Mouse (Mus musculus): ENCODE results near the gene Vpreb3. TPM values are rescaled to one million over a fixed set of nuclear protein-coding genes. Genes with fewer than 3 reads are reported as not detected.
A peak's percentile ranks its signal among the peaks of the same experiment; 100 is the strongest.

The Vpreb3 gene
- total RNA-seq (2021) = under 1 TPM; 0.53 to 0.71 TPM
- long read RNA-seq, experiment 1, partial matches to known transcripts = 0 of 1 reads
- long read RNA-seq, experiment 1, other reads (novel, unspliced or antisense) = 1 of 1 reads
- long read RNA-seq, experiment 2 = 0 reads

DNA sequence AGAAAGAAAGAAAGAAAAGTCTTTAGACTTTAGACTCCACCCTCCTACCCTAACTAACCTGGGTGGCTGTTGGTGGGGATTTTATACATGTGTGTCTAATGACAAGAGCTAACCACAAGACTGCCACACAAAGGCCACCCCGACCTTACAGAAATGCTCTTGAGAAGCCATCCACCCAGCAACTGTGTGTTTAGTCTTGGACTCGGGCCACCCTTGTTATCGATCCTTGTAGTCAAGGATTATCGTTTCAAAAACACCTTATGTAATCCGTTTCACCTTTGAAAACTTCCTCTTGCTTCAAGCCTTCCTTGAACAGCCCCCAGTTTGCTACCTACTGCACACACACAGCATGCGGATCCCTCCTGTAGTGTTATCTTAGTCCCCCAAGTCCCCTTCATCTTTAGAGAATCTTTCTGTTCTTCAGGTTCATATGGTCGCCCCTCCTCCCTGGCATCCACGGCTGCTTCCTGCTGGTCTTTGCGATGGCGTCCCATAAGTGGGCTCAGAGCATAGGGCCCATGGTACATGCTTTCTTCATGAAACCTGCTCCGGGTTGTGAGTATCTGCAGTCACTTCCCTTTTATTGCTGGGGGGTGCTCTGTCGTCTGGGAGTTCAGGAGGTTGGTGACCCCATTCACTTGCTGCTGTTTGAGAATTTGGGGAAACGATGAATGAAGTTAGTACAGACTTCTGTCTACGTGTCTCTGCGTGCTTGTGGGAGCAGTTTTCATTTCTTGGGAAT is at the start of gene Vpreb3:
Gene Vpreb3 (plus strand): TSS at position 322 of the 742 bp plus-strand sequence.
- no peak for DNase-seq (ENCODE audit: low spot score in 2 of 2)

DNA sequence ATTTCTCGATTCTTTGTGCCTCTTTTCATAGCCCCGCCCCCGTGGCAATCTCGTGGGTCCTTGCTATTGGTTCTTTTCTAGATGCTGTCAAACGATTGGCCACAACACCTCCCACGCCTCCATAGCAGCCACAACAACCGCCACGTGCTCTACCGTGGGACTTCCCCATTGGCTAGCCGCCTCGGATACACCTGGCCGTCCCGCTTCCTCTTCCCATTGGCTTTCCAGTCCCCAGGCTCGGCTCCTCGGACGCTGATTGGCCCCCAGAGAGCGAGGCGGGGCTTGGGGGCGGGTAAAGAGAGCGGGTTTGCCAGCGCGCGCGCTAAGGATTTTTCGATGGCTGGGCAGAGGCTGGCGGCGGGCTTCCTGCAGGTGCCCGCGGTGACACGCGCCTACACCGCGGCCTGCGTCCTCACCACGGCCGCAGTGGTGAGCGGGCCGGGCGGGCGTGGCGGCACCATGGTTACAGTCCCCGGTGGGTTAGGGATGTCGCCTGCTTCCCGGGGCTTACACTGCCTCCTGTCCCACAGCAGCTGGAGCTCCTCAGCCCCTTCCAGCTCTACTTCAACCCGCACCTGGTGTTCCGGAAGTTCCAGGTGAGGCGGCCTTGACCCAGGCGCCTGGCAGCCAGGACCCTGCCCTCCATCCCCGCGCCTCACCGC is 49.6 kb upstream of the Vpreb3 start, which contains the start of gene Derl3:
Gene Derl3 (plus strand): TSS at position 325 of the 662 bp plus-strand sequence.
- DNase-seq (ENCODE audit: low spot score in 2 of 2) = peak; percentile 81 to 88

DNA sequence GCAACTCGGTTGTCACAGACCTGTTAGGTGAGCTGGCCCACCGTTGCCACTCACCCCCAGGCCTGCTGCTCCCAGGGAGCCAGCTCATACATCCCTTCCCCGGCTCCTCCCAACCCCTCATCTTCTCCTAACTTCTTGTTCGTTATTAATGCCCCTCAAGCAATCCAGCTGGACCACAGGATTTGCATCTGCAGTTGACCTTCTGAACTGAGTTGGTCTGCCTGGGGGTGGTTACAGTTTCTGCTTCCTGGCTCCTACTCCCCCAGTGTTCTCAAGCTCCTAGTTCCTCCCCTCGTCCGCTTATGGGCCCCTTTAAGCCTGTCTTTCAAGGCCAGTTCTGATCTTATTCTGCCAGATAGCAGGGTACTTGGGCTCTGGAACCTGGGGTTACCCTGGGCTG is 48.3 kb upstream of the Vpreb3 start:
- no peak for DNase-seq (ENCODE audit: low spot score in 2 of 2)

- DNase-seq (ENCODE audit: low spot score in 2 of 2) = no peak
Observed at GRCm38 (mm10) chr10:75895730-75896129, 47.1 kb upstream of the Vpreb3 start.

DNA sequence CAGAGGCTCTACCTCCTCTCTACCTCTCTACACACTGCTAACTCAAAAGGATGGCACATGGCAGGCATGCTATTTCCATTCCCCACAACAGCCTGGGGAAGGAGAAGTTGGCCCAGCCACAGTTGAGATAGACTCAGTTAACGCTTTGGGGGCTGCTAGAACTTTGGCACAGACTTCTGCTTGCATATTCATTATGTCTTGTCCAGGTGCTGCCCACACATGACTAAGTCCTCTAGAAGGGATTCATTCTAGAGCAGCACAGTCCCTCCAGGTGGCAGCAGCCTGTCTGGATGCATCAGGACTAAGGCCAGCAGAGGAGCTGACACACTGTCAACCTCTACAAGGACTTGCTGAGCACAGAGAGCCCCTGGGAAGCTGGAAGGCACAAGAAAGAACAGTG is 46.6 kb upstream of the Vpreb3 start:
- DNase-seq (ENCODE audit: low spot score in 2 of 2) = no peak

GRCm38 (mm10) chr10:75897373-75897772 is 45.5 kb upstream of the Vpreb3 start:
- DNase-seq (ENCODE audit: low spot score in 2 of 2) = peak in 1 of 2 experiments; percentile 45

GRCm38 (mm10) chr10:75898039-75898564 is 44.8 kb upstream of the Vpreb3 start:
- DNase-seq (ENCODE audit: low spot score in 2 of 2) = no peak

DNA sequence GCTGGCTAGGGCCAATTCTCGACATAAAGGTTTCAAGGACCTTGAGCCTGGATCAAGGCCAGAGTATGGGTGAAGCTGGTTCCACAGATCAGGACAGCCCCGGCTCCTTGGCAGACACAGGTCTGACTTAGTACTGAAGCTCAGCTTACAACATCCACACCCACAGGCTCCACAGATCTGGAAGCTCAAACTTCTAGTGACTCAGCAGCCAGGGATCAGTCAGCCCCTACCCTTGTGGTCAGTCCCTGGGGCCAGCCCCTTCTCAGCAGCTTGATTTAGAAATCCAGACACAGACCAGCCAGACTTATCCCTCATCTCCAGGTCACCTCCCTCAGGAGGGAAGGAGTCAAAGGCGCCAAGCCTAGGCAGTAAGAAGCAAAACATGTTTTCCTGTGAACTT is 44.0 kb upstream of the Vpreb3 start:
- DNase-seq (ENCODE audit: low spot score in 2 of 2) = no peak

- DNase-seq (ENCODE audit: low spot score in 2 of 2) = no peak
Observed at GRCm38 (mm10) chr10:75904391-75904790, 38.5 kb upstream of the Vpreb3 start.

DNA sequence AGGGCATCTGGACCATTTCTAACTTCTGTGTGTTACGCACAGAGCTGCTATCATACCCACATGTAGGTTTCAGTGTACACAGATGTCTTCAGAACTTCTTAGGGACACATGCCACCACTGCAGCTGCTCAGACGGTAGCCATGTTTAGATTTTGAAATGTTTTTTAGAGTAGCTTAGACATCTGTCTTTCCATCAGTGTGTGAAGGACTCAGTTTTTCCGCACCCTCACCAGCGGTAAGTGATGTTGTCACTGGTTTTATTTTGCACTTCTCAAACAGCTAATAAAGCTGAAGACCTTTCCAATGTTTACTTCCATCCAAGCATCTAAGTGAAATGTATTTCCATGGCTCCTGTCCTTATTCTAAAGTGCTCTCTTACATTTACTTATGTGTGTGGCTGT is 36.0 kb upstream of the Vpreb3 start:
- DNase-seq (ENCODE audit: low spot score in 2 of 2) = no peak

- no peak for DNase-seq (ENCODE audit: low spot score in 2 of 2)
Observed at GRCm38 (mm10) chr10:75910698-75911097, 32.2 kb upstream of the Vpreb3 start.

- DNase-seq (ENCODE audit: low spot score in 2 of 2) = no peak
Observed at GRCm38 (mm10) chr10:75913013-75913589, 29.8 kb upstream of the Vpreb3 start.

GRCm38 (mm10) chr10:75915557-75915956 is 27.3 kb upstream of the Vpreb3 start:
- DNase-seq (ENCODE audit: low spot score in 2 of 2) = no peak

- DNase-seq (ENCODE audit: low spot score in 2 of 2) = no peak
Observed at GRCm38 (mm10) chr10:75916840-75917239, 26.0 kb upstream of the Vpreb3 start.

- DNase-seq (ENCODE audit: low spot score in 2 of 2) = no peak
Observed at GRCm38 (mm10) chr10:75919026-75919425, 23.8 kb upstream of the Vpreb3 start.

- DNase-seq (ENCODE audit: low spot score in 2 of 2) = peak; percentile 80 to 83
Observed at GRCm38 (mm10) chr10:75921026-75921725, 21.7 kb upstream of the Vpreb3 start, which contains the start of gene Smarcb1. Gene Smarcb1 (minus strand): TSS chr10:75921617.

DNA sequence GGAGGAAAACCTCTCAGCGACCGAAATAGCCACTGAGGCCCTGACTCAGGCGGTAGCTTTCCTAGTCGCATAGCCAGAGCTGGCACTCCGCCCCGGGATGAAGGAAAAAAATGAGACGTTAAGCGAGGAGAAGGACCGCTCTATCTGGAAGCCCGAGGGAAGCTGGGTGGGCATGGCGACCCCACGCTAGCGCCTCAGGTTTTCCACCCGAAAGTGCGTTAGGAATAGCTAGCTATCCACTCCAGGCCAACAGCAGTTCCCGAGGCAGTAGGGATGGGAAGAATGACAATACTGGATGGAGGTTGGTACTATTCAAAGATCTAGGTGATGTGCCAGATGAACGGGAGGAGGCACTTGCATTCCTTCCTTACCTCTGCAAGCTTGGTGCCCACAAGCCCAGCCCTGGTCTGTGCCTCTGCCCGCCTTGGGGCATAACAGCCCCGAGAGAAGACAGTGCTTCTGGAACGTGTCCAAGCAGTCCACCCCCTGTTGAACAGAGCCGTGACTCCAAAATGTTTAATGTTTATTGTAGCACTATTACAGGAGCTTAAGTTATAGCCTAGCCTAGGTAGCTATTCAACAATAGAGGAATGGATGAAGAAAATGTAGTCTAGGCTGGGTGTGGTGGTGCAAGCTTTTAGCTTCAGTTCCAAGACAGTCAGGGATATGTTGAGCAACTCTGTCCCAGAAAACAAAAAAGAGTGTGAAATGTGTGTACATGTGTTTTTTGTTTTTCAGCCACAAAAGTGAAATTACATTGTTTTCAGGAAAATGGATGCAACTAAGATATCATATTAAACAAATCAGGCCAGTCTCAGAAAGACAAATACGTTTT is 20.9 kb upstream of the Vpreb3 start:
- no peak for DNase-seq (ENCODE audit: low spot score in 2 of 2)

DNA sequence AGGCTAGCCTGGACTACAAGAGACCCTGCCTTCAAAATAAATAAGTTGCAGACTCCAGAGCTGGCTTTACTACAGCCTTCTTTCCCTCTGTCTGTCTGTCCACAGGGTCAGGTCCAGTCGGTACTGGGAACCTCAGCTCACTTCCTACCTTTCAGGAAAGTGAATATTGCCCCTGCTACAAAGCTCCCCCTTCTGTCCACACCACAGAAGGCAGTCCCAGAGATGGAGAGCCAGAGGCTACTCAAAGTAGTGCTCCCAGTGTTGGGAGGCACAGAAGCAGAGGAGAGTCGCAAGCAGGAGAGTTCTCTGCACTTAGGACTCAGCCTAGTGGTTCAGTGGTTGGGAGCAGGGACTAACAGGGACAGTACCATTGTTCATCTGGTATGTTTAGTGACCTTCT is 18.5 kb upstream of the Vpreb3 start:
- no peak for DNase-seq (ENCODE audit: low spot score in 2 of 2)

- DNase-seq (ENCODE audit: low spot score in 2 of 2) = no peak
Observed at GRCm38 (mm10) chr10:75926396-75926795, 16.5 kb upstream of the Vpreb3 start.

- DNase-seq (ENCODE audit: low spot score in 2 of 2) = no peak
Observed at GRCm38 (mm10) chr10:75930304-75930703, 12.6 kb upstream of the Vpreb3 start.
